ENCODE assay signal across 8 mouse cellular contexts in the genomic region with DNA sequence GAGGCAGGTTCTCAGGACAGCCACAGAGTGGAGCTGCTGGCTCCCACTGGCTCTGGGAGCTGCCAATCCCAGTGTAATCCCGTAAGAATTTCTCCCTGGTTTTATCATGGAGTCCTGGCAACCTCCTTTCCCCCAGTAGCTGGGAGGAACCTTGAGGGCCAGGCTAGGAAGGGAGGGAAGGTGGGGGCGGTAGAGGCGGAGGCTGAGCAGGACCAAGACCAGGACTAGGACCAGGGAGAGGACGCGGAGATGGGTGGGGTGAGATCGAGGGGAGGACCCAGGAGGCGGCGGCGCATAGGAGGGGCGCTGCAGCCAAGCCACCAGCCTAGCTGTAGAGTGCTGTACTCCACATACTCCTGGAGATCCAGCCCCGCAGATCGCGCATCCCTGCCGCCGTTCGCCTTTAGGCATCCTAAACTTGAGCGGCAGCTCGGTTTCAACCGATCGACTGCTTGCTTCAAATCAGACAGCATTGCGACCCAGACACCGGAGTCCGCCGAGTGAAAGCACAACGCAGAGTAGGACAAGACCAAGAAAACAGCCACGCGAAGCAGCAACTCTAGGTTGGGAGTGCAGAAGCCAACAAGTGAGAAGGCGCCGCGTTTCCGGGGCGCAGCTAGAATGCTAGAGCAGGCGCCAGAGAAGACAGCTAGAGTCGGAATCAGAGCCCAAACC.
DNase-seq lines count a peak whose midpoint lies in the region; ATAC-seq lines count a peak whose summit lies in the region.
"Not testable (repeated sequence)": the region's sequence is repeated elsewhere in the genome, so short reads cannot be mapped to it uniquely, and the experiment has no call there.

No protein-coding gene starts in this region.

- not testable (repeated sequence) for H3K4me1 ChIP-seq in midbrain, embryonic 15.5 days; stomach, embryonic 15.5 days

- H3K4me3 ChIP-seq in midbrain, embryonic 15.5 days, result peak overlapping the region; percentile 65
- H3K4me3 ChIP-seq in stomach, embryonic 15.5 days (replicated peaks), result peak overlapping the region; percentile 55

- not testable (repeated sequence) for H3K27me3 ChIP-seq in midbrain, embryonic 15.5 days (replicated peaks); stomach, embryonic 15.5 days (replicated peaks)

- H3K9me3 ChIP-seq in midbrain, embryonic 15.5 days; stomach, embryonic 15.5 days: not testable (repeated sequence)

- peak; percentile 95 for ATAC-seq in frontal cortex, adult (ENCODE audit: low TSS enrichment)
- peak; percentile 98 for ATAC-seq in midbrain, embryonic 15.5 days (replicated peaks)
- peak; percentile 93 for ATAC-seq in stomach, embryonic 15.5 days (ENCODE audit: insufficient read depth, low FRiP score, low read depth)

- DNase-seq in Muller cell, postnatal 12 days (ENCODE audit: inconsistent ontology term), result peak; percentile 98
- DNase-seq in cerebellum, postnatal 14 days, result peak; percentile 80 to 81
- DNase-seq in heart, postnatal 14 days, result peak; percentile 75 to 78
- peak; percentile 53 to 66 for DNase-seq in kidney, postnatal 36 days
- DNase-seq in liver, result peak; percentile 60

- H3K36me3 ChIP-seq in midbrain, embryonic 15.5 days (replicated peaks); stomach, embryonic 15.5 days: not testable (repeated sequence)

- peak overlapping the region; percentile 63 for H3K9ac ChIP-seq in midbrain, embryonic 15.5 days
- peak overlapping the region; percentile 68 for H3K9ac ChIP-seq in stomach, embryonic 15.5 days

- H3K4me2 ChIP-seq in midbrain, embryonic 15.5 days, result peak overlapping the region; percentile 74
- peak overlapping the region; percentile 67 for H3K4me2 ChIP-seq in stomach, embryonic 15.5 days

- under 1% methylated on average over 28 of the region's 34 CpGs for WGBS in midbrain, embryonic 15.5 days
- WGBS in stomach, embryonic 15.5 days, result under 1% methylated on average over 33 of the region's 34 CpGs

- intact Hi-C loops in heart, postnatal 14 days (cut with DNase I), result not testable (repeated sequence)

- H3K27ac ChIP-seq in midbrain, embryonic 15.5 days, result peak overlapping the region; percentile 74
- H3K27ac ChIP-seq in stomach, embryonic 15.5 days, result peak overlapping the region; percentile 88

Comparison
In these comparisons a context has a peak if more than half of its experiments do, and no peak if none do; other contexts are left out.
1. Peak in every context shown above with its lines: DNase-seq, ATAC-seq, H3K4me3 ChIP-seq and H3K27ac ChIP-seq.